Mouse (Mus musculus) embryo, embryonic 10.5 days (tissue): Measurements from ENCODE around the gene Krtap4-9.
"Not testable (repeated sequence)": the region's sequence is repeated elsewhere in the genome, so short reads cannot be mapped to it uniquely, and the experiment has no call there.

Experiments used
- DNase-seq: peaks from one replicate; pipeline ENCODE4 v3.0.0-alpha.2; 2015; ENCODE audit warnings: low spot score

Gene Krtap4-9

DNA sequence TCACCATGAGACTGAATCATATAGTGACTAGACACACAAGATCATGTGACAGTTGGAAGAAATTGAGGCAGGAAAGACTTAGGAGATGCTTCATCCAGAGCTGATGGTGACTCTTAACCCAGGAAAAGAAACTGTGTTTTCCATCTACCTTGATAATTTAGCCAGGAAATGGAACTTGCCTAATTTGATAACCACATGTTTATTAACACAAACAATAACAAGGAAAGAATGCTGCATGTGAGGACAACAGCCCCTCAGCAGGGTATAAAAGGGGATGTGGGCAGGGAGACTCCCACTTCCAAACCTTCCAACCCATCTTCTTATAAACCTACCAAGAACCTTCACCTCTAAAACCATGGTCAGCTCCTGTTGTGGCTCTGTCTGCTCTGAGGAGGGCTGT lies at the start of gene Krtap4-9:
Gene Krtap4-9, plus strand, starts transcription at position 301 of the 400 bp plus-strand sequence.
- not testable (repeated sequence) for DNase-seq

GRCm38 (mm10) chr11:99743985-99744384 lies 41.0 kb upstream of the Krtap4-9 start:
- no peak for DNase-seq

DNA sequence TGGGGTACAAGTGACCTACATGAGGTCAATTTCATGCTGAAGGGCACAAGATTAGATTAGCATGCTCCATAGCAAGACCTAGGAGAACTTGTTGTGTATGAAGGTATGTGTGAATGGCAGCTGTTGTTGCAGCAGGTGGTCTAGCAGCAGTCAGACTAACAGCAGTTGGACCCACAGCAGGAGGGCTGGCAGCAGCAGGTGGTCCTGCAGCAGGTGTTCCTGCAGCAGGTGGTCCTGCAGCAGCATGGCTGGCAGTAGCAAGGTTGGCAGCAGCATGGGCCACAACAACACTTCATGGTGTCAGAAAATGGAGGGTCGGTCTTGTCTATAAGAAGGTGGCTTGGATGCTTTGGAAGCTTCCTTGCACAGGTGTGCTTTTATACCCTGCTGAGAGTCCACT lies 26.1 kb upstream of the Krtap4-9 start:
- no peak for DNase-seq

GRCm38 (mm10) chr11:99768410-99768809 lies 16.6 kb upstream of the Krtap4-9 start:
- DNase-seq: no peak

DNA sequence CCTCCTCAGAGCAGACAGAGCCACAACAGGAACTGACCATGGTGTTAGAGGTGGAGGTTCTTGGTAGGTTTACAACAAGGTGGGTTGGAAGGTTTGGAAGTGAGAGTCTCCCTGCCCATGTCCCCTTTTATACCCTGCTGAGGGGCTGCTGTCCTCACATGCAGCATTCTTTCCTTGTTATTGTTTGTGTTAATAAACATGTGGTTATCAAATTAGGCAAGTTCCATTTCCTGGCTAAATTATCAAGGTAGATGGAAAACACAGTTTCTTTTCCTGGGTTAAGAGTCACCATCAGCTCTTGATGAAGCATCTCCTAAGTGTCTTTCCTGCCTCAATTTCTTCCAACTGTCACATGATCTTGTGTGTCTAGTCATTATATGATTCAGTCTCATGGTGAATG lies 12.2 kb upstream of the Krtap4-9 start, which contains the start of gene Gm11595:
Gene Gm11595, minus strand, starts transcription at position 101 of the 400 bp plus-strand sequence.
- not testable (repeated sequence) for DNase-seq

GRCm38 (mm10) chr11:99778401-99778800 lies 6.6 kb upstream of the Krtap4-9 start:
- DNase-seq: peak; percentile 66

DNA sequence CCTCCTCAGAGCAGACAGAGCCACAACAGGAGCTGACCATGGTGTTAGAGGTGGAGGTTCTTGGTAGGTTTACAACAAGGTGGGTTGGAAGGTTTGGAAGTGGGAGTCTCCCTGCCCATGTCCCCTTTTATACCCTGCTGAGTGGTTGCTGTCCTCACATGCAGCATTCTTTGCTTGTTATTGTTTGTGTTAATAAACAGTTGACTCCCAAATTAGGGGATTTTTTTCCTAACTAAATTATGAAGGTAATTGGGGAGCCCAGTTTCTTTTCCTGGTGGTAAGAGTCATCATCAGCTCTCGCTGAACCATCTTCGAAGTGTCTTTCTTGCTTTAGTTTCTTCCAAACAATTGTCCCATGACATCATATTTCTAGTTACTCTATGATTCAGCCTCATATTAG lies 4.4 kb upstream of the Krtap4-9 start, which contains the start of gene Krtap4-8:
Gene Krtap4-8, minus strand, starts transcription at position 101 of the 400 bp plus-strand sequence.
- no peak for DNase-seq

- DNase-seq: no peak
Observed at GRCm38 (mm10) chr11:99793367-99793766, 8.4 kb downstream of the Krtap4-9 start, which contains the start of gene Gm11596. Gene Gm11596 (minus strand): TSS chr11:99793467.

- not testable (repeated sequence) for DNase-seq
Observed at GRCm38 (mm10) chr11:99798832-99799231, 13.8 kb downstream of the Krtap4-9 start, which contains the start of gene Gm11569. Gene Gm11569 (minus strand): TSS chr11:99798932.

DNA sequence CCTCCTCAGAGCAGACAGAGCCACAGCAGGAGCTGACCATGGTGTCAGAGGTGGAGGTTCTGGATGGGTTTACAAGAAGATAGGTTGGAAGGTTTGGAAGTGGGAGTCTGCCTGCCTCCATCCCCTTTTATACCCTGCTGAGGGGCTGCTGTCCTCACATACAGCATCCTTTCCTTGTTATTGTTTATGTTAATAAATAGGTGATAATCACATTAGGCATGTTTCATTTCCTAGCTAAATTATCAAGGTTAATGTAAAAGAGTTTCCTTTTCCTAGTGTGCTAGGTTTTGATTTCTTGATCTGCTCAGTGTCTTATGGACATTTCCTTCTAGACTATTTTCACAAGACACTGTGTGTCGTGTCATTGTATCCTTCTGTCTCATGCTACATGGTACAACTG lies 19.3 kb downstream of the Krtap4-9 start, which contains the start of gene Gm11554:
Gene Gm11554, minus strand, starts transcription at position 101 of the 400 bp plus-strand sequence.
- DNase-seq: not testable (repeated sequence)

GRCm38 (mm10) chr11:99809792-99810191 lies 24.8 kb downstream of the Krtap4-9 start, which contains the start of gene Krtap4-13:
Gene Krtap4-13 (minus strand): TSS chr11:99809892.
- DNase-seq: not testable (repeated sequence)

DNA sequence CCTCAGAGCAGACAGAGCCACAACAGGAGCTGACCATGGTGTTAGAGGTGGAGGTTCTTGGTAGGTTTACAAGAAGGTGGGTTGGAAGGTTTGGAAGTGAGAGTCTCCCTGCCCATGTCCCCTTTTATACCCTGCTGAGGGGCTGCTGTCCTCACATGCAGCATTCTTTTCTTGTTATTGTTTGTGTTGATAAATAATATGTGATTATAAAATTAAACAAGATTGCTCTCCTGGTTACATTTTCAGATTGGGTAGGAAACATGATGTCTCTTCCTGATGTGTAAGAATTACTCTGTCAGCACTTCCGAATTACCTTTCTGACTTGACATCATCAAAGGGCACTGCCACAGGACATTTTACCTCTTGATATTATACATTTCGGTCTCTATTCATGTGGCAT lies 30.6 kb downstream of the Krtap4-9 start, which contains the start of gene Gm11564:
Gene Gm11564, minus strand, starts transcription at position 101 of the 400 bp plus-strand sequence.
- DNase-seq: not testable (repeated sequence)
